Mouse (Mus musculus): ENCODE measurements at regions not wholly inside any gene's neighbourhood (a gene's known extent, or its start where the extent isn't known, plus 50 kb on each side); places are given as distances from the start of the nearest gene placed in this dataset.

DNA sequence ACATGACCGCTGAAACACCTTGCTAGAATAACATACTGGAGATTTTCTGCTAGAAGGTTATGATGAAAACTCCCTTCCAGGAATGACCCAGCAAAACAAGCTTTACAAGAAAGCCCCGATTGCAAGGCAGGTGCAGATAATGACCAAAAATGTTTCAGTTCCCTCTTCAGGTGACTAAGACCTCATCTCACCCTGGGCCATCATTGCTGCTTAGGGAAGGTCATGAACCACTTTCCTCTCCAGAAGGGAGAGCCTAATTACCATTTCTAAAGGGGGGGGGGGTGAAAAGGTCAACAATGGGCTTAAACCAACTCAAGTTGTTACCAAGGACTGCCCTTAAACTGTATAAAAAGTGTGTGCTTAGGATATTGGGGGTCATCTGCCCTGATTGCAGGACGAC is 59.8 kb upstream of the Speer4c start:
- Histone ChIP-seq H3K27me3 (no peaks in the 10 kb centered on the region), H3K36me3 (no peaks in the 10 kb centered on the region), H3K27ac (no peak overlapping the region), H3K4me3 (replicated peaks) (no peak overlapping the region), H3K4me1 (replicated peaks) (no peaks in the 10 kb centered on the region), H3K9ac (replicated peaks) (no peak overlapping the region), H3K9me3 (no peaks in the 10 kb centered on the region), H3K4me2 (replicated peaks) (no peak overlapping the region)
- no peak for ATAC-seq
- 37% methylated on average over 3 of the region's 3 CpGs for WGBS

DNA sequence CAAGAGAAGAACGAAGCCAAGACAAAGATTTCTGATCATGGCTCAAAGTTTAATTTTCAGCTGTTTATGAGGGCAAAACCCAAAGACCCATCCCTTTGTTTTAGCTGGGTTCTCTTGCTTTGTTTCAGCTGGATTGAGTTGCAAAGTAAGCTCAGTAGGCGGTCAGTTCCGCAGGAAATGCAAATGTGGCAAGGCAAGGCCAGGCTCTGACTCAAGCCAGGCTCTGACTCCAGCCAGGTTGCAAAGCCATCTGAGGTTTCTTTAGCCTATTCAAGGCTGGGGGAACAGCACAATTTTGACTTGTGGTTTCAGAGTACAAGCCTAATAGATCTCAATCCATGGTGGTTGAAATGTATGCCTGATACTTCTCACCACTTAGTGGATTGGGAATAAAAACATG is 60.5 kb upstream of the Speer4c start:
- ATAC-seq = no peak
- 18% methylated on average over 3 of the region's 3 CpGs for WGBS
- H3K9ac ChIP-seq (replicated peaks) = no peak overlapping the region

DNA sequence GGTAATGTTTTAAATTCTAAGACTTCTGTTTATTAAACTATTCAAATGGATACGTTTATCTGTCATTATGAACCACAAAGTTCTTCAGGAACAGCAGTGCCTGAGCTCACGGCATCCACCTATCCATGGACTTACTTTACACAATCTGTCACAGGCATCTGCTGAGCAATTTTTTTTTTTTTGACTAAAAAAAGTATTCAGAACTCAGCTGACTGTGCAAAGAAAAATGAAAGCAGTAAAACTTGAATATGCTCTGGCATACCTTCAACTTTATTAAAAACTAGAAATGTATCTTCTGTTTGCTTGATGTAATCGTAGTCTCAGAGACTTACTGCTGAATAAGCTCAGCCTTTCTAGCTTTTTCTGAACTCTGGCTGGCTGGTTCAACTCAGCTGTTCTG is 62.0 kb upstream of the Speer4c start:
- Histone ChIP-seq H3K4me3 (replicated peaks) (no peak overlapping the region), H3K4me2 (replicated peaks) (no peak overlapping the region), H3K4me1 (replicated peaks) (no peaks in the 10 kb centered on the region), H3K27me3 (no peaks in the 10 kb centered on the region), H3K36me3 (no peaks in the 10 kb centered on the region), H3K27ac (no peak overlapping the region), H3K9ac (replicated peaks) (no peak overlapping the region), H3K9me3 (no peaks in the 10 kb centered on the region)
- 87% methylated on average over 3 of the region's 3 CpGs for WGBS
- no peak for ATAC-seq

More for the DNA sequence above, 60.5 kb upstream of the Speer4c start:
- Histone ChIP-seq H3K27me3 (no peaks in the 10 kb centered on the region), H3K27ac (no peak overlapping the region), H3K36me3 (no peaks in the 10 kb centered on the region), H3K4me1 (replicated peaks) (no peaks in the 10 kb centered on the region), H3K4me2 (replicated peaks) (no peak overlapping the region), H3K4me3 (replicated peaks) (no peak overlapping the region), H3K9me3 (no peaks in the 10 kb centered on the region)

DNA sequence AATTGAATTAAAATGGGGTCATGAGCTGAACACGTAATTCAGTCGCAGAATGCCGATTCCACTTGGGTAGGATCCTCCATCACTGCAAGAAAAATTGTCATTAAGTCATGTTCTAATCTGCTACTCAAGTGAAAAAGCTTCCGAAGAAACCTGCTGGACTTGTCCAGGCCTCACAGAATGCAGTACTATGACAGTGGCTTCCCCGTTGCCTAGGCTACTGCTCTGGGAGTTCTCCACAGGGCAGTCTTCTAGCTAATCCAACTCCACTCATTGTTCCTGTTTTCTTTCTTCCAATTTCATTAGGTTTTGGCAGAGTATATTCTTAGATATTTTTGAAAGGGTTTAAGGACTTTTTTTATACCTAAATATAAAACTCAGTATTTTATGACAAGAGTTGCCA is 89.5 kb upstream of the Speer4c start:
- Histone ChIP-seq H3K9me3 (0 out of 2 replicates have a peak, but pooled peaks cover 3% of the 10 kb centered on the region), H3K36me3 (no peaks in the 10 kb centered on the region), H3K9ac (replicated peaks) (no peak overlapping the region), H3K4me1 (replicated peaks) (no peaks in the 10 kb centered on the region), H3K27ac (no peak overlapping the region), H3K27me3 (no peaks in the 10 kb centered on the region), H3K4me2 (replicated peaks) (no peak overlapping the region), H3K4me3 (replicated peaks) (no peak overlapping the region)
- 53% methylated on average over 5 of the region's 5 CpGs for WGBS
- ATAC-seq = no peak

DNA sequence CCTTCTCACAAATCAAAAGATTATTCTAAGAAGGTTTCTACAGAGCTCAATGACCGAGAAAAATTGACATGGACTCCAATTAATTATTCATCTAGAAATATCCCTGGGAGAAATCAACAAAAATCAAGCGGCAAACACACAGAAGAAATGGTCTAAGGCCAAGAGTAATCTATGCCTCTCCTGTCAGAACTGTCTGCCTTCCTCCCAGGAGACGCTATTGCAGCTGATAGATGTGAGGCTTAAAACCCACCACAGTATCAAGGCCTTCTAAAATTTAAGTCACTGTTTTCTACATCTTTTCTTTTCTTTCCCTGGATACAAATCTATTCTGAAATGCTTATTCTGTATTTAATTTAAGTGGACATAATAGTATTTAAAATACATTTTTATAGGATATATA is 102.8 kb upstream of the Speer4c start:
- Histone ChIP-seq H3K4me2 (replicated peaks) (no peak overlapping the region), H3K4me3 (replicated peaks) (no peak overlapping the region), H3K9me3 (no peaks in the 10 kb centered on the region), H3K36me3 (no peaks in the 10 kb centered on the region), H3K27me3 (no peaks in the 10 kb centered on the region), H3K27ac (peak overlapping the region; percentile 64; the same call in 1 of the 2 replicates), H3K4me1 (replicated peaks) (peaks cover 4% of the 10 kb centered on the region; the same call in 1 of the 2 replicates), H3K9ac (replicated peaks) (no peak overlapping the region)
- 52% methylated on average over 3 of the region's 3 CpGs for WGBS
- no peak for ATAC-seq

DNA sequence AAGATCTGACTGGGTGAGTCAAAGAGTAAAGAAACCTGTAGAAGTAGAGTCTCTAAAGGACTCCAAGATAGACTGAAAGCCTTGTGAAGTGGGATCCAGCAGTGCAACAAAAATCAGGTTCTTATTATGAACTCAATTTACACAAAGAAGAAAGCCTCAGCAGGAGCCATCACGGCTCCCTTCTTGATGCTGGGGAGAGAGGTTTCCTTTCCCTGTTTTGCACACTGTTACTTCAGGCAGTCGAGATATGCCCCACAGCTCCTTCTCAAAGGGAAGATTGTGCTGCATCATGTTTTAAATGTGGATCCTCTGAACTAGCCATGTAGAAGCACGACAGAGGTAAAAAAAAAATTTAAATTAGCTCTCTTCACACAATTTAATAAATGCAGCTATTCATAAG is 103.3 kb upstream of the Speer4c start:
- WGBS = 17% methylated on average over 3 of the region's 3 CpGs
- peak; percentile 56; the same call in 1 of the 2 replicates for ATAC-seq
- no peak overlapping the region for H3K9ac ChIP-seq (replicated peaks)

DNA sequence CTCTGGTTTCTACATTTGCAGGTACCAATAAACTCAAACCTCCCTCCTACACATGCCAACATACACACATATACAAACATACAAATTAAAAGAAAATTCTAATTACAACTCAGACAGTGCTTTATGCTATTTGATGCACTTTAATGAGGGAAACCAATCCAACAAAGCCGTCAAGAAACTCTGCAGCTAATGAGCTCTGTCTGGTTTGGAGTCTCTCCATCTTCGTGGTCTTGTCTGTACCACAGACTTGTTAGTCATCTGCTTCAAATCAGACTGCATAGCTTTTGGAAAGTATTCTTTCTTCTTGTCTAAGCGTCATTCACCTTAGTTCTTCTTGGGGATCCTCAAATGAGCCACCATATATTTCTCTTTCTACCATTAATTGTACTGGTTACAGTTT is 108.9 kb upstream of the Speer4c start:
- Histone ChIP-seq H3K27ac (no peak overlapping the region), H3K36me3 (no peaks in the 10 kb centered on the region), H3K27me3 (no peaks in the 10 kb centered on the region), H3K4me3 (replicated peaks) (no peak overlapping the region), H3K4me2 (replicated peaks) (no peak overlapping the region), H3K9ac (replicated peaks) (no peak overlapping the region), H3K9me3 (no peaks in the 10 kb centered on the region), H3K4me1 (replicated peaks) (no peaks in the 10 kb centered on the region)
- WGBS = 81% methylated on average over 3 of the region's 3 CpGs
- no peak for ATAC-seq

More for the DNA sequence above, 103.3 kb upstream of the Speer4c start:
- H3K4me1 ChIP-seq (replicated peaks) = peaks cover 4% of the 10 kb centered on the region; the same call in 1 of the 2 replicates
- H3K4me3 ChIP-seq (replicated peaks) = no peak overlapping the region
- H3K9me3 ChIP-seq = no peaks in the 10 kb centered on the region
- peak overlapping the region; percentile 64 for H3K27ac ChIP-seq
- H3K36me3 ChIP-seq = no peaks in the 10 kb centered on the region
- H3K27me3 ChIP-seq = no peaks in the 10 kb centered on the region
- no peak overlapping the region for H3K4me2 ChIP-seq (replicated peaks)

DNA sequence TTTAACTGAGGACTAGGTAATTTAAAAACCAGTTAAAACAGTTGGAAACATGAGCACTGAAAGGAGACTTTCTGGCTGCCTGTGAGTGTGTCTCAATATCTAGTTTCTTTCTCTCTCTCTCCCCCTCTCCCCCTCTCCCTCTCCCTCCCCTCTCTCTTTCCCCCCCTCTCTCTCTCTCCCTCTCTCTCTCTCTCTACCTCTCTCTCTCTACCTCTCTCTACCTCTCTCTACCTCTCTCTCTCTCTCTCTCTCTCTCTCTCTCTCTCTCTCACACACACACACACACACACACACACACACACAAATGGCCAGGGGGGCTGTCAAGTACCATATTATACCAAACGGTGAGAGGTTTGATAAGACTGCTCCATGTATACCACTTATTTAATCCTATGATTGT is 103.0 kb upstream of the Cacna2d1 start:
- no peak overlapping the region for H3K9ac ChIP-seq (replicated peaks)
- no peaks in the 10 kb centered on the region for H3K36me3 ChIP-seq
- H3K9me3 ChIP-seq = 0 out of 2 replicates have a peak, but pooled peaks cover 3% of the 10 kb centered on the region
- WGBS = 83% methylated on average over 1 of the region's 1 CpGs
- H3K27me3 ChIP-seq = no peaks in the 10 kb centered on the region
- no peak overlapping the region for H3K4me2 ChIP-seq (replicated peaks)
- no peak overlapping the region for H3K27ac ChIP-seq
- no peak overlapping the region for H3K4me3 ChIP-seq (replicated peaks)
- ATAC-seq = no peak
- no peaks in the 10 kb centered on the region for H3K4me1 ChIP-seq (replicated peaks)

DNA sequence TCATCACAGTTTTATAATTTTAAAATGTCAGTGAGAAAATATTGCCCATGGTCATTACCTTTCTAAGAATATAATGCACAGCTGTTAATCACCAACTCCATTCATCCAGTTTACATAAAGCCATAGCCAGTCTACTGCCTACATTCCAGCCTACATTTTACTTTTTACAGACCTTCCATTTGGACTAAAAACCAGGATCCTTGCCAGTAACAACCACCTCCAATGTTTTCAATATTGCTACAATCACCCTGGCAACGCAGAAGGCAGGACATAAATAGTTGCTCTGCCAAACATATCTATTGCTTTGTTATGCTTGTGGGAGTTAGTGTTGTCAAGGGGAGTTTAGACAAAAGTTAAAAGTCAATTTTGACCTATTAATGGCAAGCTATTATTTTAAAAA is 102.2 kb upstream of the Cacna2d1 start:
- Histone ChIP-seq H3K27ac (no peak overlapping the region), H3K4me1 (replicated peaks) (no peaks in the 10 kb centered on the region), H3K4me2 (replicated peaks) (no peak overlapping the region), H3K9ac (replicated peaks) (no peak overlapping the region), H3K36me3 (no peaks in the 10 kb centered on the region), H3K27me3 (no peaks in the 10 kb centered on the region), H3K9me3 (0 out of 2 replicates have a peak, but pooled peaks cover 3% of the 10 kb centered on the region), H3K4me3 (replicated peaks) (no peak overlapping the region)
- no peak for ATAC-seq
- 92% methylated on average over 1 of the region's 1 CpGs for WGBS

DNA sequence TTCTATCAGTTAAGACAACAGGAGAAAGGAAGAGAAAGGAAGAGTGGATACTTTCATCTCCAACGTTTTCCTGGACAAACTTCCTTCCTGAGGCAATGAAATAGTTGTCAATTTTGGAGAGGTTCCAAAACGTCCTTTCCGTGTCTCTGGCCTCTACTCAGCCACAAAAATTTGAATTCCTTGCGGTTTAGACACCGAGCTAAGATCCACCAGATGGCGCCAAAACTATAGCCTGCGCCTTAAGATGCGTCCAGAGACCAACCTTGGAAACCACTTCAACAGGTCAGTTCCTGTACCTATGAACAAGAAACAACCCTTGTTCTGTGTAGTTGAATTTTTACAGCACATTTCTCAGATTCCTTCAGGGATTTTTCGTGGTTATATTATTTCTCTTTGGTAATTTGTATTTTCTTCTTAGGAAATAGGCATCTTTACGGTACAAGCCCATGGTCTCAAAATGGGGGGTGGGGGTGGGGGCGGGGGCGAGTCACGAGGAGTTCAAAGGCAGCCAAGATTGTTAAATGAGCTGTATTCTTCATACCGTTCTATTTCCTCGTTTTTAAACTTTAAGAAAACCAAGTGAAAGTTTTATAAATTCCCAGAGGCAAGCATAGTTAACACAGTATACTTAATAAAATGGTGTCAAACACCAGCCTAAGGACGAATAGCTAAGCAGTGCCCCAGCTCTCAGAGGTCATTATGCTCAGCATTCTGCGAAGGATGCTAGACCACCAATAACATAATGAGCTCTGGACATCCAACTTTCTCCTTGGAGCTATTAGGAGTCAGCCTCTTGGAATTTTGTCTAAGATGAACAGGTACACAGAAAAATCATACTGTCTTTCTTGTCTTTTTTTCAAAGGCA is 96.2 kb upstream of the Cacna2d1 start:
- H3K4me2 ChIP-seq (replicated peaks) = no peak overlapping the region
- peak; percentile 93 for ATAC-seq
- 35% methylated on average over 17 of the region's 17 CpGs for WGBS
- no peaks in the 10 kb centered on the region for H3K27me3 ChIP-seq
- no peak overlapping the region for H3K4me3 ChIP-seq (replicated peaks)
- H3K9ac ChIP-seq (replicated peaks) = no peak overlapping the region
- no peaks in the 10 kb centered on the region for H3K4me1 ChIP-seq (replicated peaks)
- no peak overlapping the region for H3K27ac ChIP-seq
- no peaks in the 10 kb centered on the region for H3K9me3 ChIP-seq
- H3K36me3 ChIP-seq = no peaks in the 10 kb centered on the region

DNA sequence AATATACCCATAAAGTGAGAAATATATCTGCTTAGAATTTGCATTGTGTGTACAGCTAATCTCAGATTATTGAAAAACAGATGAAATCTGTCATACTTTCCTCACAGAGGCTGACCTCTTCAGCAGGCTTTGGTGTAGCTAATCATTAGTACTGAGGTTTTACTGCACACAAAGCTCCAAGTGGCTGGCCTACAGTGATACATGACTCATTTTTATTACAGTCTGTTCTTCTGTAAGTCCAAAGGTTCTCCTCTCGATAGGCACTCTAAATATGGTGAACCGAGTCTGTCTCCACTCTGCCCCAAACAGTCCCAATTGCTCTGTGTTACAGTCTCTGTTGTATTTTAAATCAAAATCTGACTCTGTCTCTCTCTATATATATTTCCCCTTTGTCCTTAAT is 87.7 kb upstream of the Cacna2d1 start:
- H3K27me3 ChIP-seq = no peaks in the 10 kb centered on the region
- H3K27ac ChIP-seq = no peak overlapping the region
- H3K36me3 ChIP-seq = no peaks in the 10 kb centered on the region
- no peak for ATAC-seq
- H3K9ac ChIP-seq (replicated peaks) = no peak overlapping the region
- 89% methylated on average over 2 of the region's 2 CpGs for WGBS
- H3K4me3 ChIP-seq (replicated peaks) = no peak overlapping the region
- no peaks in the 10 kb centered on the region for H3K9me3 ChIP-seq
- no peak overlapping the region for H3K4me2 ChIP-seq (replicated peaks)
- peaks cover 8% of the 10 kb centered on the region for H3K4me1 ChIP-seq (replicated peaks)

DNA sequence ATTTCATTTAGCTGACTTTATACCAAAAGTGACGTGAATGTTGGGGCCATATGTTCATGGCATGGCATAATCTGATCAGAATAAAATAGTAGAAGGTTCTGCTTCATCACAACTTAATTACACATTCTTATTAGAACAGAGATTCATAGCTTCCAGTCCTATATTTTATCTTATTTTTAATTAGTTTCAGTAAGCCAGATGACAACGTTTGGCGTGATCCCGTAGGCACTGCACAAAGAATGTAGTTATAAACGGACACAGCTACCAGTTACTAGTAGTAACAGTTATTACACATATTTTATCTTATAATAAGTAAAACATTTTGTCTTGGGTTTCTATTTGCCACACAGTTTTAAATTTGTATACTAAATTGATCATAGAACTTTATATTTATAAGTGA is 85.0 kb upstream of the Cacna2d1 start:
- no peak for ATAC-seq
- Histone ChIP-seq H3K4me2 (replicated peaks) (no peak overlapping the region), H3K9ac (replicated peaks) (no peak overlapping the region), H3K9me3 (no peaks in the 10 kb centered on the region), H3K4me1 (replicated peaks) (peaks cover 8% of the 10 kb centered on the region), H3K27me3 (no peaks in the 10 kb centered on the region), H3K4me3 (replicated peaks) (no peak overlapping the region), H3K27ac (no peak overlapping the region), H3K36me3 (no peaks in the 10 kb centered on the region)
- 70% methylated on average over 5 of the region's 5 CpGs for WGBS
